Mouse (Mus musculus) heart, adult 2 months (tissue): Measurements from ENCODE around the gene Emc3.

Experiments used
- CTCF ChIP-seq: fragments of 200-600 bp; IDR thresholded peaks from 2 replicates; pipeline ENCODE4 v1.8.1; 2022; ENCODE audit warnings: antibody characterized with exemption, mild to moderate bottlenecking, moderate library complexity
- EP300 ChIP-seq: fragments of 200-500 bp; IDR thresholded peaks from 2 replicates; pipeline ENCODE4 v1.6.1; 2011; ENCODE audit warnings: low read depth, low read length, control low read depth; ENCODE audit not compliant: insufficient read depth
- POLR2A ChIP-seq: fragments of 200-500 bp; IDR thresholded peaks from 2 replicates; pipeline ENCODE4 v1.6.1; 2011; ENCODE audit warnings: mild to moderate bottlenecking, low read depth, low read length, control low read depth; ENCODE audit not compliant: insufficient read depth

- TF ChIP-seq CTCF, result no peak
- TF ChIP-seq EP300, result no peak
- no peak for TF ChIP-seq POLR2A
Observed at GRCm38 (mm10) chr6:113502801-113503200, 28.7 kb downstream of the Emc3 start.
